Mouse (Mus musculus) neural tube, embryonic 10.5 days (tissue): Measurements from ENCODE around the gene BC037034.
A peak's percentile ranks its signal among the peaks of the same experiment; 100 is the strongest.

ENCODE experiments used
- DNase-seq: peaks from one replicate; pipeline ENCODE4 v3.0.0-alpha.2; 2017; ENCODE audit warnings: low spot score; ENCODE audit errors: extremely low spot score

BC037034 gene

DNA sequence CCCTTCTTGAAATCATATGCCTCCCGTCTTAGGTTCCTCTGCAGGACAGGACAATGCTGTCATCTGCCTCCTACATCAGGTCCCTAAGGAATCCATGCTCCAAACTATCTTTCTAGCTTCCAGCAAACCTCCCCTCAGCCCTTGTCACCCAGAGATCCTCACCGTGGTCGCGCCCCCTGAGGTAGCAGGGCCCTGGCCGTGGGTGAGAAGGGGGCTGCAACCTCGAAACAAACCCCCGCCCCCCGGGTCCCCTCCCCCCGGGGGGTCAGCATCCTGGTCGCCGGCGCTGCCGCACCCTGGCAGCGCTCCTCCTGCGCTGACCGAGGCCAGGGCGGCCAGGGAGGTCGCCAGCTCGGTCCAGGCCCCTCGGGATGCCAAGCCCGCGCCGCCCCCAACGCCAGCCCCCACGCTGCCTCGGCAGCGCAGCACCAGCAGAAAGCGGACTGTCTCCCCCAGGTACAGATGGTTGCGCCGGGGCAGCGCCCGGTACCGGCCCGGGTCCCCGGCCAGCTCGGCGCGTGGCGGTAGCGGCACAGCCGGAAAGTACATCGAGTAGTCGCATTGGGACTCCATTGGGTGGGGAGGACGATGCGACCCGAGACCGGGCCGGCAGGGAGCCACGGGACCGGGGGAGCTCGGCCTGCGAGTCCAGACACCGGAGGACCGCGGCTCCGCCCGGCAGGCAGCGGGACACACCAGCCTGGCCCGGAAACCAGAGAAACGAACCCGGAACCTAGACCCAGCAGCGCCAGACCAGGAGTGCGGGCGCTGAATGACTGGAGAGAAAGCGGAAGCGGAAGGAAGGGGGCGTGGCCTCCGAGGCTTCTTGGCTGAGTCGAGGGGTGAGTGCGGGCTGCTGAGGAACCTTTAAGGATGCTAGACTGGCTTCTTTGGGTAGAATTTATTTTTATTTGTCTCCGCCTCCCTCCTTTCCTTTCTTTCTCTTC lies at the start of gene BC037034:
Gene BC037034 (minus strand): TSS at position 774 of the 947 bp plus-strand sequence.
- peak; percentile 91 for DNase-seq

DNA sequence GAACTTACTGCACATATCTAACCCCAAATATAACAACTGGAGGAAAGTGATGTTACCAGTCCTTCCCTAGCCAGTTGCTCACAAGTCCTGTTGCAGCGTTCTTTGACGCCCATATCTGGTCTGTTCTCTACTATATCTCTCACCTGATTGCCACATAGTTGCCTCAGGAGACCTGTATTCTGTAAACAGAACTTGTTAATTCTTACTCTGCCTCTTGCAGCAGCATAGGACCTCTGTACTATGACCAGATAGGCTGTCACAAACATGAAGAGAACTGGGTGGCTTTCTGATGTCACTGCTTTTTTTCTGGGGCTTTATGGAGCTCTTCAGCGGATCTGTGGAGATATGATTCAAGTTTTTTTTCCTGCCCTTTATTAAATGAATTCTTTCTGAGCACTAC lies 49.0 kb upstream of the BC037034 start:
- no peak for DNase-seq

GRCm38 (mm10) chr5:138299613-138300012 lies 35.8 kb upstream of the BC037034 start:
- no peak for DNase-seq

DNA sequence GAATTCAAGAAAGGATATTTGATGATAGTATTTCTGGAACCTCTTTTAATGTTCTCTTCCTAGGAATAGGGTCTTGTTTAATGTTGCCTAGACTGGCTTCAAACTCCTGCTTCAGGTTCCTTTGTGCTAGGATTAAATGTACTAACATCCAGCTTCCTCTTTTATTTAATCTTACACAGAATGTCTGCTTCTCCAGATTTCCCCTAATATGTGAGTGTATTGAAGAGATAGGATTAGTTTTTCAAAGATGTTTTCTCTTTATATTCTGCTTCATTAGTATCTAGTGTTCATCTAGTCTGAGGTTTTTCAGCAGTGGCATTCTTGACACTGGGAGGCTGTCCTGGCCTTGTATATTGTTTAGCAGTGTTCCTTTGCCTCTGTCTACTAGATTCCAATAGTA lies 30.3 kb upstream of the BC037034 start:
- DNase-seq = no peak

DNA sequence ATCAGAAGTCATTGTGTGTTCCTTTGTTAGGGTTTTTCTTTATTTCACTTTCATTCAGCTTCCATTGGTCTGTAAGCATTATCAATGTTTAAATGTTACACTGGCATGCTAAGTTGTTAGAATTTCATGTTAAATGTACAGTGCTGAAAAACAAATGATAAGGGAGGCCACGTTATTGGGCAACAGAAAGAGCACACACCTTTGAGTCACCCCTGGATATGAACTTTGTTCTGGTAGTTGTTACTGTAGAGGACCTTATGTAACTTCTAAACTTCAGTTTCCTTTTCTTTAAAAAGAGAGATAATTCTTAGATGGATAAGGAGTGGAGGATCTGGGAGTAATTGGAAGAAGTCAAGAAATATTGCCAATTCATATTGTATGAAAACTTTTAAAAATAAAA lies 27.8 kb upstream of the BC037034 start:
- no peak for DNase-seq

DNA sequence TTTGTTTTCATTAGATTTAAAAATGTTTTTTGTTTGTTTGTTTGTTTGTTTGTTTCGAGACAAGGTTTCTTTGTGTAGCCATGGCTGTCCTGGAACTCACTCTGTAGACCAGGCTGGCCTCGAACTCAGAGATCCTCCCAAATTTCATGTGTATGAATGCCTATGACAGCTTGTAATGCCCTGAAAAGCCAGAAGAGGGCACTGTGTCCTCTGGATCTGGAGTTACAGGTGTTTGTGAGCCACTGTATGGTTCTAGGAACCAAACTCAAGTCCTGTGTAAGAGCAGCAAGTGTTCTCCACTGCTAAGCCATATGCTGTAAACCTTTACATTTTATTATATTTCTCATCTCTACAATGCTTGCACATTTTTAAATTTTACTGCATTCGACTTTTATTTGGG lies 24.0 kb upstream of the BC037034 start:
- no peak for DNase-seq

- no peak for DNase-seq
Measured at GRCm38 (mm10) chr5:138283540-138283939, 19.7 kb upstream of the BC037034 start.

DNA sequence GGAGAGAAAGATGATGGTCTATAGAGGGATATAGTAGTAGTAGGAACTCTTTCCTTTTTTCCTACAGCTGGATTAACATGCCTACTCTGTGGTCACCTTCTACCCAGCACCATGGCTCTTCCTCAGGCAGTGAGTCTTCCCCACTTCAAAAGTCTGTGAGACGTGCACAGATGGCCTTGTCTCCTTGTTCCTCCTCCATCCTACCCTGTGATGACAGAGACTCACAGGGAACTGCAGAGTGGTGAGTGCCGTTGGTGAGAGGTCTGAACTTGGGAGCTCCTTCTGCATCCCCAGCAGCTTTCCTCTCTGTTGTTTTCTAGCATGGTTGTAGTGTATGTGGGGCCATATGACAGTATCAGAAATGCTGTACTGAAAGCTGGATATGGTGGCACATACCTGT lies 18.0 kb upstream of the BC037034 start:
- DNase-seq = no peak

DNA sequence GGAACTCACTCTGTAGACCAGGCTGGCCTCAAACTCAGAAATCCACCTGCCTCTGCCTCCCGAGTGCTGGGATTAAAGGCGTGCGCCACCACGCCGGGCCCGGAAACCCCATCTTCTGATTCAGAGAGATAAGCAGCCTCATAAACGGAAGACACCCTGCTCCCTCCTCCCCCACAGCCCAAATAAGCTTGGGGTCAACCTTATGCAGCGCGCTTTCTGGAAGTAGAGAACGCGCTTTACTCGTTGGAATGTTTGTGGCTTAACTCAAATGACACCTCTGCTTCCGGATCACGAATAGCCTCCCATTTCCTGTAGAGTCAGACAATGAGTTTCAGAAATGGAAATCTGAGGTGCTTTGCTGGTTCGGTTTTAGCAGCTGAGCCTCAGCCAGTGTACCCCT lies 17.0 kb upstream of the BC037034 start:
- no peak for DNase-seq

DNA sequence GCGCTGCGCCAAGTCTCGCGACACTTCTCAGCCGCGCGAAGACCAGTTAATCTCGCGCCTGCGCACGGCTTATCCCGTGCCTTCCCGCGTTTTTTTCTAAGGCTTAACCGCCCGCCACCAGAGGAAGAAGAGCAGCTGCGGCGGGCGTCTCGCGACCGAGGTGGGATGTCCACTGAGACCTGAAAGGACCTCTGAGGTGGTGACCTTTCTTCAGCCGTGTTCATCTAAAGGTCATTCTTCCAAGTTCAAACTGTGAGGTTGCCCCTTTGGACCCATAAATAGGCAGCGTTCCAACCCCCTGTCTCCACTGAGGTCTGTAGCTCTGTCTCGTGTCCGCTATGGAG lies 16.6 kb upstream of the BC037034 start:
- DNase-seq = no peak

GRCm38 (mm10) chr5:138279585-138280424 lies 16.0 kb upstream of the BC037034 start, which contains the start of the genes Gm43720, Gpc2 and Stag3:
TSS of gene Gm43720 (minus strand) at chr5:138279958.
TSS of gene Gpc2 (minus strand) at chr5:138280005.
TSS of gene Stag3 (plus strand) at chr5:138280240.
- peak; percentile 96 for DNase-seq

DNA sequence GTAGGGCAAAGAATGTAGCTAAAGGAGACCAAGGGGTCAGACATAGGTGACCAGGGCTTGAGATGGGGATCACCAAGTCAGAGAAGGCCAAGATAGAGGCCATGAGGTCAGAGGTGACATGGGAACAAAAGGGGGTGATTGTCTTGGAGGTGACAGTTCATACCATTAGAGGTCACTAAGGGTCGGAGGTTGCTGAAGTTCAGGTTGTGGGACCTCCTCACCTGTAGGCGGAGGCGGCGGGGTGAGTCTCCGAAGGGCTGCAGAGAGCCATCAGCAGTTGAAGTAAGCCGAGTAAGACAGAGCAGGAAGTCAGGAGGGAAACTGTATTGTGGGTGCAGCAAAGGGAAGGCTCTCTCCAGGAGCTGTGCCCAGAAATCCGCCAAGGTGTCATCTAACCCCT lies 14.2 kb upstream of the BC037034 start:
- no peak for DNase-seq

GRCm38 (mm10) chr5:138275216-138276050 lies 11.6 kb upstream of the BC037034 start:
- DNase-seq = peak; percentile 38

- DNase-seq = no peak
Measured at GRCm38 (mm10) chr5:138274186-138274585, 10.4 kb upstream of the BC037034 start.

DNA sequence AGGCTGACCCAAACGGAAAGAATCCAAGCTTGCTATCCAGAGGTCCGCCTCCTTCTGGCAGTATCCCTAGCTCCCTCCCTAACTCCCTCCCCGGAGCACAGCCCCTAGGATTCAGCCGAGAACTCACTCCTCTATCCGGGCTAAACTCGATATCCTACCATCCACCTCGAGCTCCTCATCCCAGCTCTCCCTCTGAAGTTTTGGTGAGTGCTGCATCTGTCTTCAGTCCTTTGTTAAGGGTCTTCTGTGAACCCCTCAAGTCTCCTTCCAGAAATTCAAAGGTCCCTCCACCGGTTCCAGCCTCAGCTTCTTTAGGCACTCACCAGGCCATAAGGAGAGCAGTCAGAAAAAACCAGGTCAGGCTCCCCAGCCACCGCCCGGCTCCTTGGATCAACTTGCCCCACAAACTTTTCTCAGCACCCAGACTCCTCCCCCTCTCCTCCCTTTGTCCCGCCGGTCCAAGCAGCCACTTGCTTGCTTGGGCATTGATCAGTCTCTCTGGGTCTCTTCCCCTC lies 8.6 kb upstream of the BC037034 start, which contains the start of gene Gal3st4:
Gene Gal3st4 (minus strand): TSS at position 432 of the 515 bp plus-strand sequence.
- peak; percentile 62 for DNase-seq

- no peak for DNase-seq
Measured at GRCm38 (mm10) chr5:138271232-138271631, 7.4 kb upstream of the BC037034 start.

DNA sequence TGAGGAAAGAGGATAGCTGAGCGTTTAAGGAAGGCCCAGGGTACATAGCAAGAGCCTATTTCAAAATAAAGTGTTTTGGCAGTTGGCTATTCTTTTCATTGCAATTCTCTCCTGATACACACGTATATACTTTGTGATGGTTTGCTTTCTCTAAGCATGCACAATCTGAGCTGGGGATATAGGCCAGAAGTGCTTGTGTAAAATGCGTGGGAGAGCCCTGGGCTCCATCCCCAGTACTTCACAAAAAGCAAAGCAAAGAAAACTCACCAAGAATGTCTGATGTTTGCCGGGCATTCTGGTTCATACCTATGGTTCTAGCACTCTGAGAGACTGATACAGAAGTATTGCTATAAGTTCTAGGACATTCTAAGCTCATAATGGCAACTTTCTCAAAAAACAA lies 5.1 kb upstream of the BC037034 start:
- DNase-seq = no peak

DNA sequence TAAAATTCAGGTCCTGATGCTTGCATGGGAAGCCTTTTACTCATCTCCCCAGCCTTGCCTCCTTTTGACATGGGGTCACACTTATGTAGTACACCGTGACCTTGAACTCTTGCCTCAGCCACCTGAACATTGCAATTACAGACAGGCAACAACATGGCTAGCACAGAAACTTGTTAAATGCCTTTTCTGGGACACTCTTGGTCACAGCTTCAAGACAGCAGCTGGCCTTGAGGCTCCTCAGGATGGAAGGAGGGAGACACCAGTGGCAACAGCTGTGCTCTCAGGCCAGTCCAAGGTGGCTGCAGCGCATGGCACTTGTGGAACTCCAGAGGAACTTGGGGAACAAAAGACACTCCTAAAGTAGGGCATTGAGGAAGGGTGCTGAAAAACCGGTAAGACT lies 3.3 kb upstream of the BC037034 start:
- DNase-seq = no peak

- no peak for DNase-seq
Measured at GRCm38 (mm10) chr5:138265712-138266111, 1.9 kb upstream of the BC037034 start.

DNA sequence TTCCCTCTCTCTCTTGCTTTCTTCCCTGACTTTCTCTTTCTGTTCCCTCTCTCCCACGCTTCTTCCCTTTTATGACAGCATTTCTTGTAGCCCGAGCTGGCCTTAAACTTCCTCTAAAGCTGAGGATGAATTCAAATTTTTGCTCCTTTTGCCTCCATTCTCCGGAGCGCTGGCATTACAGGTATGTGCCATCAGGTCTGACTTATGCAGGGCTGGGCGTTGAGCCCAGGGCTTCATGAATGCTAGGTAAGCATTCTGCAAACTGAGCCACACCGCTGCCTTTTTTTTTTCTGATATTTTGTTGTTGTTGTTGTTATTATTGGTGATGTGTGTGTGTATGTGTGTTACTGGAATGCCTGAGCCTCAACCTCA lies 360 bp upstream of the BC037034 start:
- no peak for DNase-seq
